Mouse (Mus musculus) cerebral cortex, adult 2 months (tissue): Measurements from ENCODE around the gene Chd8.

Experiments
- WGBS: fragments of 180-500 bp; shearing (Covaris S2); methylation state at CpG from one replicate; pipeline ENCODE4 v1.1.7; 2018; 5-methylcytosine and 5-hydroxymethylcytosine counted together

The Chd8 gene

DNA sequence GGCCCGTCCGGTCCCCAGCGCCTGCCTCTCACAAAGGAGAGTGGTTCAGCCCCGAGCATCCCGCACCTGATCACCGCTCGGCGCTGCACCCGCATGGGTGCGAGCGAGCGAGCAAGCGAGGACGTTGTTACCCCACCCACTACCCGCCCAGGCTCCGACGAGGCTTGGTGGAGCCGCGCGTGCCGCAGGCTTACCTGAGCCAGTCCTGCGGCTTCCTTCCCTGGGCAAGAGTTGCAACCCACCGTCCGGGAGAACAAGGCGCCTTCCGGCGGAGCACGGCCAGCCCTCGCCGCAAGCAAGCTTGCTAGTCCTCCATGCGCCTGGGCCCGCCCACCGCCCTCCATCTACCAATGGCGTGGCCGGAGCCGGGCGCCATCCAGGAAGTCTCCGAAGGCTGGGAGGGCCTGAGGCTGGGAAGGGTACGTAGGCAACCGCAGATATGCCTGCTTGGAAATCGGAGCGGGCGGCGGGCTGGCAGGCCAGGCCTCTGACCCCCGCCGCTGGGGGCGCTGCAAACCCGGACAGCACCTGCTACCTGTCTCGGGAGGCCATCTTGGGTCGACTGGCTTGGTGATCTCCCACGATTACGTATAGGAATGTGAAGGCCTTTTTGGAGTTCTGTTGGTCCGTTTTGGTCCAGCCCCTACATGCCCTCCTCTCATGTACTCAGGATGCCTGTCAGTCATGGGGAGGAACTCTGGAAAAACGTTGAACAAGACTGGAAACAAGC, at the start of gene Chd8:
Gene Chd8, minus strand, starts transcription at position 297 of the 730 bp plus-strand sequence.
- WGBS, result under 1% methylated on average over 54 of the region's 54 CpGs

DNA sequence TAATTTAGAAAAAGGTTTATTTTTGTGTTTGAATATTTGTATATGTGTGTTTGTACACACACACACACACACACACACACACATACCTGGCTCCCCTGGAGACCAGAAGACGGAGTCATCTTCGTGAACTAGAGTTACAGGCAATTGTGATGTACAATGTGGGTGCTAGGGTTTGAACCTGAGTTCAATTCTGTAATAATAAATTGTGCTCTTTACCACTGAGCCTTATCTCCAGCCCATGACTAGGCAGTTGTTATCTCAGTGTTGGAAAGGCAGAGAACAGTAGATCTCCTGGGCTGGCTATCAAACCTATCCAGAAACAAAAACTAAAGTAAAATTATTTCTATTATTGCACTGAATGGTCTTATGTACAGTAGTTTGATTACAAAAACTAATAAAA, 48.5 kb upstream of the Chd8 start:
- 98% methylated on average over 2 of the region's 2 CpGs for whole genome bisulfite sequencing

- under 1% methylated on average over 46 of the region's 46 CpGs for WGBS
Measured at GRCm38 (mm10) chr14:52304644-52305271, 47.2 kb upstream of the Chd8 start, which contains the start of gene Mettl3. Mettl3 (minus strand) TSS chr14:52305128.

DNA sequence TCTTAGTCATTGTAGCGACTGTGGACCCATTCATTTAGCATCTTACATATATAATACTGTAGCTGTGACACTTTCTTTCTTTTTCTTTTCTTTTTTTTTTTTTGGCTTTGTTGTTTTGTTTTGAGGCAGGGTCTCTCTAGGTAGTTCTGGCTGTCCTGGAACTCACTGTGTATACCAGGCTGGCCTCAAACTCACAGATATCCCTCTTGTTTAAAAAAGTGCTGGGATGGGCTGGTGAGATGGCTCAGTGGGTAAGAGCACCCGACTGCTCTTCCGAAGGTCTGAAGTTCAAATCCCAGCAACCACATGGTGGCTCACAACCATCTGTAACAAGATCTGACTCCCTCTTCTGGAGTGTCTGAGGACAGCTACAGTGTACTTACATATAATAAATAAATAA, 45.9 kb upstream of the Chd8 start:
- 77% methylated on average over 3 of the region's 3 CpGs for WGBS

DNA sequence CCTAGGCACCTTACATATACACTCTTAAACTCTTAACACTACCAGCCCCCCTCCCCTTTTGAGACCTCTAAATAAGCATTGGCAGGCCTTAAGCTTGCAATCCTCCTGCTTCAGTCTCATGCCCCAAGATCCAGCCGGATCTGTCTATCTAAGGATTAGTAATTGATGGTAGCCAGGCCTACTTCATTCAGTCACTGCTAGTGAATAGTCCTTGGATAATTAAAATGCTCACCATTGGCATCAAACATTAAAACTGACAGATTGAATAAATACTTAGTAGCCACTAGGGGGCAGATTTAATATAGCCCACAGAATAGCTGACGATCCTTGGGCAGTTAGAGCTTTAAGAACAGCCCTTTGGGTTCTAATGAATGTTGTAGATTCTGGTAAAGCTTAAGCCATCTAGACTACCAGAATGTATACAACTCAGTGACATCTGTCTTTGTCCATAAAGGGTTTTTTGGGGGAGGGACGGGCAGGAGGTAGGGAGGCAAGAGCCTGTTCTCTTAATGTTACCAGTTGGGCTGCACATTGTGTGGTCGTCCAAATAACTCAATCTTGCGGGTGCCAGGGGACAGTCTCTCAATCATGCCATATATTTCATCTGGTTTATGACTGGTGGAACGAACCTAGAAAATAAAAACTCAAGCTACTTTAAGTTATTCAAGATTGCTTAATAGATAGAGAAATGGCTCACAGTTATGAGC, 38.1 kb upstream of the Chd8 start:
- 54% methylated on average over 6 of the region's 6 CpGs for WGBS

GRCm38 (mm10) chr14:52284191-52284590, 26.6 kb upstream of the Chd8 start:
- 79% methylated on average over 3 of the region's 3 CpGs for WGBS

GRCm38 (mm10) chr14:52283629-52284028, 26.0 kb upstream of the Chd8 start:
- WGBS, result 79% methylated on average over 5 of the region's 5 CpGs

GRCm38 (mm10) chr14:52279747-52280120, 22.2 kb upstream of the Chd8 start:
- 1% methylated on average over 21 of the region's 21 CpGs for WGBS

- WGBS, result under 1% methylated on average over 66 of the region's 66 CpGs
Measured at GRCm38 (mm10) chr14:52278932-52279746, 21.6 kb upstream of the Chd8 start, which contains the start of the genes Tox4 and Rab2b. Tox4 (plus strand) TSS chr14:52279146. Rab2b (minus strand) TSS chr14:52279545.

DNA sequence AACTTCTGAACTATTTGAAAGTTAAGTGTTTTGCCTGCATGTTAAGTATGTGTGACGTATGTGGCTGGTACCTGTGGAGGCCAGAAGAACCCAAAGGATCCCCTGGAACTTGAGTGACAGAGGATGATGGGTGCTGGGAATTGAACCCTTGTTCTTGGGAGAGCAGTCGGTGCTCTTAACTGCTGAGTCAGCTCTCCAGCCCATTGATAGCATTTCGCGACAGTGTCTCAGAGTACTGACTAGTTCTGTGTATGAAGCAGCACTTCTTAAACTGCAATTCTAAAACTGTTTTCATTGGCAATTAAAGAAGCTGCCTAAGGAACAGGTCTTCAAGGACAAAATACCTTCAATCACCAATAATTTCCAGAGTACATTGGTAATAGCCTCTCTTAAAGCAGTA, 19.6 kb upstream of the Chd8 start:
- 92% methylated on average over 4 of the region's 4 CpGs for WGBS

- 72% methylated on average over 3 of the region's 3 CpGs for WGBS
Measured at GRCm38 (mm10) chr14:52272781-52273180, 15.2 kb upstream of the Chd8 start.

DNA sequence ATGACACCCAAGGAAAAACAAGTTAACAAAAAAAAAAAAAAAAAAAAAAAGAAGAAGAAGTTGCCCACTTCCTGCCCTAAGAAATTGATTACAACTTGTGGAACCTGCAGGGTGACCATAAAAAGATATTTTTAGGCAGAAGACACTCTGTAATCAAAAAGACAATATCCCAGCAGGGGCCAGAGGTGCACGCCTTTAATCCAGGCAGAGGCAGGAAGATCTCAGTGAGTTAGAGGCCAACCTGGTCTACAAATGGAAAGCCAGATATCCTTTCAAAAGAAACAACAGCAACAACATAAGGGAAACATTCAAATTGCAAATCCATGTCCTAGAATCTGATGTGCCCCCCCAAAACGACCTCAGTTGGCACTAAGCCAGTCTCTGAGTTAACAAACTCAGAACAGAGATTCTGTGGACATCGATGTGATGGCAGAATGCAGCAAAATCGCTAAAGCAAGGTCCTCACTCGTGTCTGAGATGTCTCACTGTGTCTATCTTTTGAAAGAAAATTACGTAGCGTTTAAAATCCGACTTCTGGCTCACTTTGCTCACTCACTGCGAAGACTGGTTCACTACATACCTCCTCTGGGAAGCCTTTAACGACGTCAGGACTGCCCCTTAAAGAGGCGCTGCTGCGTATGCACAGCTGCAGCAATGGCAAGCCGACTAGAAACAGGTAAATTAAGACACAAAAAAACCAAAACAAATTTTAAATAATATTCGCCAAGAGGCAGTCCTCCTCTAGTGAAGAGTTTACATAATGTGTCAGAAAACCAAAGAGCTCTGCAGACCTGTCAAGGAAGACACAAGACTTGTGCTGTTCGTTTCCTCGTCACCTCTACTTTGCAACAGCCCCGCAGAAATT, 1.0 kb downstream of the Chd8 start:
- 5% methylated on average over 18 of the region's 18 CpGs for WGBS

GRCm38 (mm10) chr14:52246129-52246528, 11.5 kb downstream of the Chd8 start:
- WGBS, result 65% methylated on average over 4 of the region's 4 CpGs

DNA sequence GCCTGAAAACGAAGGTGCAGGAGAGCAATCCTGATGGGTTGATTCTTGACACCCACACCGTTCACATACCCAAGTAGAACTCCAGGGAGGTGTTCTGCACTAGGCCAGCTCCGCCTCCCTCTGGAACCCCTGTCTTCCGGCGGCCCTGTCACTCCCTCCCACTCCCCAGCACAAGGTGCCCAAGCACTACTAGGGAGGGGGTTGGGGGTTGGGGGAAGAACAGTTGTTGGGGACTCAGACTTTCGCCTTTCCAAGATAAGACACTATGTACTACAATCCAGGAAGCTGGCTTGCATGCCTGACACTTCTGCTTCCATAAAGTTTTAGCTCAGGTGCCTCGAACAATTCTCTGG, 12.9 kb downstream of the Chd8 start:
- 6% methylated on average over 7 of the region's 7 CpGs for WGBS

- 1% methylated on average over 32 of the region's 32 CpGs for WGBS
Measured at GRCm38 (mm10) chr14:52244041-52244689, 13.4 kb downstream of the Chd8 start.

GRCm38 (mm10) chr14:52236216-52236615, 21.4 kb downstream of the Chd8 start:
- WGBS, result 95% methylated on average over 1 of the region's 1 CpGs

DNA sequence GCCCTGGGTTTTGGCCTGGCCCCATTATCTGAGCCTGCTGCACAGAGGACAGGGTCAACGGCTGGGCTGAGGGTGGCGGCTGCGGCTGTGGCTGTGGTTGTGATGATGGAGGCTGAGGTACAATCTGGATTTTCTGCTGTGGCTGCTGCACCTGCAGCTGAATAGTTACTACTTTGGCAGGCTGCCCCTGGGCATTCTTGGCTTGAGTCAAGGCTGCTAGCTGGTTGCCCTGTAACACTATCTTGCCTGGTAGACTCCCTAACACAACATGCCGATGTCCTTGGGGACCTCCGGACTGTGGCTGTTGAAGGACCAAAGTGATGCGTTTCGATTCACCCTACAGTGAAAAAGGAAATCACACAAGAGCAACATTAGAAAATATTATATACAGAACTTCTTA, 22.4 kb downstream of the Chd8 start:
- WGBS, result 86% methylated on average over 7 of the region's 7 CpGs

DNA sequence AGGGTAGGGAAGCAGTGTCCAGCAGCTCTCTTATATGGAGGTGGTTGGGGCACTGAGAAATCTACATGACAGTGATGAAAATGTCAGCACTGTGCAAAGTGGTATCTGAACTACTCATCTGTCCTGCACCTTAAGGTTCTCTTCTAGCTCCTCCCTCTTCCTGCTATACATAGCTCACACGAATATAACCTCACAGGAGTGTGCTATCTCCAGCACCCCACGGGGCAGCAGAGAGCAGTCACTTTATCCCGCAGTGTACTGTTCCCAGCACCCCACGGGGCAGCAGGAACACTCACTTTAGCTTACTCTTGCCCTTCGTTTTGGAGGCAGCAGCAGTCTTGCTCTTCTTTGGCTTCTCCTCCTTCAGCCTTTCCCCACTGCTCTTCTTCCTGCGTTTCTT, 25.3 kb downstream of the Chd8 start:
- 81% methylated on average over 6 of the region's 6 CpGs for WGBS

DNA sequence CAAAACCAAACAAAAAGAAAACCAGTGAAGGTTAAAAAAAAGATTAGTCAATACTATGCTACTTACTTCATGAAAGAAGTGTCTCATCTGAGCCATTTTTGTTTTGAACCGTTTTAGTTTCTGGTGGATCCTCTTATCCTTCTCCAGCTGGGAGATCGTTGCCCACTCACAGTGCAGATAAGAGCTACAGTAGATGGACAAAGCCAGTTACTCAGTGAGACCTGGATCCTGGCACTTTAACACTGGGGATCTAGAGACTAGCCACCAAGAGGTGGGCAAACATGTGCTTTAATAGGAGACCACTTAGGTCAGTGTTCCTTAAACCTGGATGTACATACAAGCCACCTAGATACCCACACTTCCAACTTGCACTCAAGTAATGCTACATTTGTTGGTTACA, 31.6 kb downstream of the Chd8 start:
- WGBS, result 78% methylated on average over 2 of the region's 2 CpGs

DNA sequence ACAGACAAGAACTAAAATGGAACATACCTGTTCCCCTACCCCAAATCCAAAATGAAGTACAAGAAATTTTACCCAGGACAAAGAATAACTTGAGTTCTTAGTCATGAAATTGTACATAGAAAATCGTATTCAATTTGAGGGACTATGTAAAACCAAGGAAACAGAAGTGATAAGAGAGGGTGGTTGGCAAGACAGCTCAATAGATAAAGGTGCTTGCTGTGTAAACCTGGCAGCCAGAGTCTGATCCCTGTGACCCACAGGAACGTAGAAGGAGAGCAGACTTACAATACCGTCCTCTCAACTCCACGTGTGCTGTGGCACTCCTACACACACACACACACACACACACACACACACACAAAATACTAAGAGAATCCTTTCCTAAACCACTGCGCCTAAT, 40.3 kb downstream of the Chd8 start:
- WGBS, result 83% methylated on average over 5 of the region's 5 CpGs
